Mouse (Mus musculus): Measurements from ENCODE around the gene Lims1. TPM values are rescaled to one million over a fixed set of nuclear protein-coding genes. Genes with fewer than 3 reads are reported as not detected.

Lims1 gene
- polyA plus RNA-seq, 1 experiment = 20.9 TPM

DNA sequence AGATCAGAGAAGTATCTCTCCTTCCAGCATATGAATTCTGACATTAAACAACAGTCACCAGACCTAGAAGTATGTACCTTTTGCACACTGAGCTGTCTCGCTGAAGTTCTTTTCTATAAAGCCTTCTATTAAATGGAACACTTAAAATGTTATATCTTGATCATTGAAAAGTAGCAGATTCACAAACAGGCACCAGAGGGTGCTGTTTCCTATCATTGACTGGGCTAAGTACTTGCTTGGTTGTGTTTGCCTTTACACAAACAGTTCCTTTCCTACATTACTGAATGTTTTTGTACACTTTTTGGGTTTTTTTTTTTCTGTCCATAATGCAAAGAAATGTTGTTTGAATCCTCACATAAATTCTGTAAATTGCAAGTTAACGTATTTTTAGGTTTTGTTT lies 35.9 kb downstream of the Lims1 start:
- Histone ChIP-seq H3K79me2 (ENCODE audit: control insufficient read depth, insufficient read depth) (peaks cover 100% of the 10 kb centered on the region), H3ac (ENCODE audit: control insufficient read depth, insufficient read length, low read depth) (no peak overlapping the region), H3K79me3 (ENCODE audit: low read depth) (peaks cover 83% of the 10 kb centered on the region), H3K36me3 (ENCODE audit: control insufficient read depth, insufficient read depth) (peaks cover 51% of the 10 kb centered on the region), H3K4me3 (ENCODE audit: insufficient read depth, poor library complexity, severe bottlenecking) (no peak overlapping the region), H3K27me3 (ENCODE audit: control insufficient read depth, insufficient read depth, insufficient read length) (no peaks in the 10 kb centered on the region)
- no peak for TF ChIP-seq MYOG (IDR thresholded peaks at IDR 0.05; ENCODE audit: control insufficient read depth, extremely low read depth, insufficient read length)
- TF ChIP-seq MAX (IDR thresholded peaks at IDR 0.05) = no peak
- TF ChIP-seq CEBPB (IDR thresholded peaks at IDR 0.05; ENCODE audit: low read depth) = no peak
- no peak for TF ChIP-seq USF1 (IDR thresholded peaks at IDR 0.05; ENCODE audit: low read depth)
- TF ChIP-seq FOSL1 (IDR thresholded peaks at IDR 0.05; ENCODE audit: insufficient read depth, low read length, poor library complexity, severe bottlenecking) = no peak
- no peak for TF ChIP-seq MYOD1 (IDR thresholded peaks at IDR 0.05; ENCODE audit: control insufficient read depth, insufficient read length, low read depth)
- no peak for TF ChIP-seq CTCF (IDR thresholded peaks at IDR 0.05; ENCODE audit: control insufficient read depth, insufficient read depth, insufficient read length)

DNA sequence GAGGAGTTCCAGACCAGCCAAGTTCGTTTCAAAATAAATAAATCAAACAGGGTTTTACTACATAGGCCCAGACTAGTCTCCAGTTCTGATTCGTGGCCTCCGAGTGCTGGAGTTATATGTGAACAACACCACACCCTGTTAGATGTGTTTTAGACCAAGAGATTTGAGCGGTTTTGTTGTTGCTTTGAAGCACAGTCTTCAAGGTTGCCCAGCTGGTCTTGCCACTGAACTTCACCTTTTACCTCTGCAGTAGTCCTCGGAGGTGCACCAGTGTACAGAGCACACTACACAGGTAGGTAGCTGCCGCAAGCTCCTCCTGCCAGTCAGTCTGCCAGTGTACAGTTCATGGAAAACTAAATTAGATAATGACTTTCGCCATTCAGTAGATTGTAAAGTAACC lies 36.7 kb downstream of the Lims1 start:
- H3K27me3 ChIP-seq (ENCODE audit: control insufficient read depth, insufficient read depth, insufficient read length) = no peaks in the 10 kb centered on the region
- peaks cover 84% of the 10 kb centered on the region for H3K79me3 ChIP-seq (ENCODE audit: low read depth)
- H3K36me3 ChIP-seq (ENCODE audit: control insufficient read depth, insufficient read depth) = peaks cover 50% of the 10 kb centered on the region
- no peak overlapping the region for H3ac ChIP-seq (ENCODE audit: control insufficient read depth, insufficient read length, low read depth)
- TF ChIP-seq MYOD1 (IDR thresholded peaks at IDR 0.05; ENCODE audit: control insufficient read depth, insufficient read length, low read depth) (no peak), CEBPB (IDR thresholded peaks at IDR 0.05; ENCODE audit: low read depth) (no peak), MAX (IDR thresholded peaks at IDR 0.05) (no peak), CTCF (IDR thresholded peaks at IDR 0.05; ENCODE audit: control insufficient read depth, insufficient read depth, insufficient read length) (no peak), USF1 (IDR thresholded peaks at IDR 0.05; ENCODE audit: low read depth) (no peak)
- H3K4me3 ChIP-seq (ENCODE audit: insufficient read depth, poor library complexity, severe bottlenecking) = no peak overlapping the region
- H3K79me2 ChIP-seq (ENCODE audit: control insufficient read depth, insufficient read depth) = peaks cover 100% of the 10 kb centered on the region

DNA sequence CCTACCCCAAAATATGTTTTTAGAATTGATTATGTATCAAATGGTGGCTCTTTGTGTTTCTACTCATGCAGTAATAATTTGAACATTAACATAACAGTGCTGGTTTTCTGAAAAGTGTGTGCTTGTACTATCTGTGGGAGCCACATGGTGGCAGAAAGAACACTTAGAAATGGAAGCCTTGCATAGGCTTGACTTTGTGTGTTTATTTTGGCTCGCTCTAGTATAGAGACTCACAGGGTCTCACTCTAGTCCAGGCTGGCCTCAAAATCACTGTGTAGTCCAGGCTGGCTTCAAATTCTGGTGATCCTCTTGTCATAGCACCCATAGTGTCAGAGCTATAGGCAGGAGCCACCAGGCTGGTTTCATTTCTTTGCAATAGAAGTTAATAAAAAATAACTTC lies 39.5 kb downstream of the Lims1 start:
- TF ChIP-seq MAX (IDR thresholded peaks at IDR 0.05) = no peak
- TF ChIP-seq USF1 (IDR thresholded peaks at IDR 0.05; ENCODE audit: low read depth) = no peak
- TF ChIP-seq MYOD1 (IDR thresholded peaks at IDR 0.05; ENCODE audit: control insufficient read depth, insufficient read length, low read depth) = no peak
- no peak for TF ChIP-seq CTCF (IDR thresholded peaks at IDR 0.05; ENCODE audit: control insufficient read depth, insufficient read depth, insufficient read length)
- Histone ChIP-seq H3K79me3 (ENCODE audit: low read depth) (peaks cover 82% of the 10 kb centered on the region), H3K4me3 (ENCODE audit: insufficient read depth, poor library complexity, severe bottlenecking) (no peak overlapping the region), H3K27me3 (ENCODE audit: control insufficient read depth, insufficient read depth, insufficient read length) (no peaks in the 10 kb centered on the region), H3K36me3 (ENCODE audit: control insufficient read depth, insufficient read depth) (peaks cover 56% of the 10 kb centered on the region), H3ac (ENCODE audit: control insufficient read depth, insufficient read length, low read depth) (no peak overlapping the region), H3K79me2 (ENCODE audit: control insufficient read depth, insufficient read depth) (peaks cover 100% of the 10 kb centered on the region)

DNA sequence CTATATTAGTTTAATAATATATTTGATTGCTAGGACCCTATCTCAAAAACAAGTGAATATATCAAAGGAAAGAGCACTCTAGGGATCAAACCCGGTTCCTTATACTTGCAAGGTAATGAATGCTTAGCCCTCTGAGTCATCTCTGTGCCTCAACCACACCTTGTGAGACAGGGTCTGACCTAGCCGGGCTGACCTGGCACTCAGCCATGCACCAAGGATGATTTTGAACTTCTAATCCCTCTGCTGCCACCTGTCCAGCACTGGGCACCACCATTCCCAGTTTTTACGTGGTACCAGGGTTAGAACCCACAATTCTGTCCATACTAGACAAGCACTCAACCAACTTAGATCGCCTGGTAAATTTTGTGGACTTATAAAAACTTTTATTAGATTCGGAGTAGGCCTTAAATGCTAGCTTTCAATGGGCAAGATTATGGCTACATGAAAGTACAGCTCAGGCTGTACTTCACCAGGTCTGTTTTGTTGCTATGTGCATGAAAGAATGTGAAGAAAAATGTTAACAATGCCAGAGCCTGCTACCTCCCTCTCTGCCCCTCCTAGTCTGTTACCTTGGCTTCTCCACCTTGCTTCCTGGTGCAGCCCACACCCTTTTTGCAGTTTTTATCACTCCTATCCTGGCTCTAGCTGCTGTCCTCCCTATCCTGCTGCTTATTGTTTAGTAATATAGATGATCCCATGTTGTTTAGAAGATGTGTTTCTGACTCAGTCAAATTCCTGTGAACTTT lies 41.7 kb downstream of the Lims1 start:
- Histone ChIP-seq H3K79me3 (ENCODE audit: low read depth) (peaks cover 81% of the 10 kb centered on the region), H3K4me3 (ENCODE audit: insufficient read depth, poor library complexity, severe bottlenecking) (no peak overlapping the region), H3K27me3 (ENCODE audit: control insufficient read depth, insufficient read depth, insufficient read length) (no peaks in the 10 kb centered on the region), H3K36me3 (ENCODE audit: control insufficient read depth, insufficient read depth) (peaks cover 43% of the 10 kb centered on the region), H3ac (ENCODE audit: control insufficient read depth, insufficient read length, low read depth) (no peak overlapping the region), H3K79me2 (ENCODE audit: control insufficient read depth, insufficient read depth) (peaks cover 100% of the 10 kb centered on the region)
- TF ChIP-seq USF1 (IDR thresholded peaks at IDR 0.05; ENCODE audit: low read depth) = no peak
- TF ChIP-seq MYOD1 (IDR thresholded peaks at IDR 0.05; ENCODE audit: control insufficient read depth, insufficient read length, low read depth) = no peak
- no peak for TF ChIP-seq MAX (IDR thresholded peaks at IDR 0.05)
- TF ChIP-seq FOSL1 (IDR thresholded peaks at IDR 0.05; ENCODE audit: insufficient read depth, low read length, poor library complexity, severe bottlenecking) = no peak
- no peak for TF ChIP-seq CEBPB (IDR thresholded peaks at IDR 0.05; ENCODE audit: low read depth)
- no peak for TF ChIP-seq CTCF (IDR thresholded peaks at IDR 0.05; ENCODE audit: control insufficient read depth, insufficient read depth, insufficient read length)
- no peak for TF ChIP-seq MYOG (IDR thresholded peaks at IDR 0.05; ENCODE audit: control insufficient read depth, extremely low read depth, insufficient read length)

DNA sequence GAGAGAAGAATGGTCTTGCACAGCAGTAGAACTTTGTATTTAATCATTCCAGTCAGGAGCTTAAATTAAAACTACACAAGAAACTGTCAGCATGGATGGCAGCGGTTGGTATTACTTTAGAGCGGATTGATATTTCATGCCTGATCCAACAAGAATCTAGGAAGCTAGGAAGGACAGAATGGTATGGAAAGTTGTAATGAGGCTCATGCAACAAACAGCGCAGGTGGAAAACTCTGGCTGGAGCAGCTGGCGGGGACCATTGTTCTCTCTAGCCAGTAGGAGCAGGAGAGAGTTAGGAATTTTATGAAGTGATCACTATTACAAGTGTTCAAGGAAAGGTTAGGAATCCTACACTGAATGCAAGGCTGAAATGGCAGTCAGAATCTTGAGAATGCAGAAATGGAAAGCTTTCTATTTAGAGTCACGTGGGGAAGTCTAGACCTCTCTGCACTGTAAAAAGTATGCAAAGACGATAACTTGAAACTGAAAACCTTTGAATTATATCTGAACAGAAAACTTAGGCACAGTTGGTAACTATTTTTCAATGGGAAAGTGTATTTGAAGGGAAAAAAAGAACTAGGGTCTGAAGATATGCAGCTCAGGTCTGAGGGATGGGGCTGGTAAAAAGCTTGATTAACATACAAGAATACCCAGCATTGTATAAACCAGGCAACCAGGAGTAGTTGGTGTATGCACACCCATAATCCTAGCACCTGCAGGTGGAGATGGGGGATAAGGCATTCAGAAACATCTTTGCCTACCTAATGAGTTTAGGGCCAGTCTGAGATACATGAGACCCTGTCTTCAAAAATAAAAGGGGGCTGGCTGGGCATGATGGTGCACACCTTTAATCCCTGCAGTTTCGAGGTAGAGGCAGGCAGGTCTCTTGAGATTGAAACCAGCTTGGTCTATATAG lies 45.8 kb downstream of the Lims1 start:
- no peak overlapping the region for H3ac ChIP-seq (ENCODE audit: control insufficient read depth, insufficient read length, low read depth)
- no peaks in the 10 kb centered on the region for H3K27me3 ChIP-seq (ENCODE audit: control insufficient read depth, insufficient read depth, insufficient read length)
- H3K36me3 ChIP-seq (ENCODE audit: control insufficient read depth, insufficient read depth) = peaks cover 27% of the 10 kb centered on the region
- TF ChIP-seq MYOG (IDR thresholded peaks at IDR 0.05; ENCODE audit: control insufficient read depth, extremely low read depth, insufficient read length) = no peak
- no peak for TF ChIP-seq MAX (IDR thresholded peaks at IDR 0.05)
- TF ChIP-seq FOSL1 (IDR thresholded peaks at IDR 0.05; ENCODE audit: insufficient read depth, low read length, poor library complexity, severe bottlenecking) = no peak
- TF ChIP-seq CEBPB (IDR thresholded peaks at IDR 0.05; ENCODE audit: low read depth) = no peak
- TF ChIP-seq MYOD1 (IDR thresholded peaks at IDR 0.05; ENCODE audit: control insufficient read depth, insufficient read length, low read depth) = no peak
- TF ChIP-seq USF1 (IDR thresholded peaks at IDR 0.05; ENCODE audit: low read depth) = no peak
- no peak overlapping the region for H3K4me3 ChIP-seq (ENCODE audit: insufficient read depth, poor library complexity, severe bottlenecking)
- H3K79me2 ChIP-seq (ENCODE audit: control insufficient read depth, insufficient read depth) = peaks cover 100% of the 10 kb centered on the region
- peaks cover 79% of the 10 kb centered on the region for H3K79me3 ChIP-seq (ENCODE audit: low read depth)
